Mouse (Mus musculus) embryonic facial prominence, embryonic 14.5 days (tissue): ENCODE measurements at regions not wholly inside any gene's neighbourhood (a gene's known extent, or its start where the extent isn't known, plus 50 kb on each side); places are given as distances from the start of the nearest gene placed in this dataset.

ENCODE experiments used
- ATAC-seq: fragments of 200-750 bp; cut with Nextera tagmentation; 2 replicates; pipeline ENCODE4 v1.8.0; 2017; ENCODE audit warnings: low read depth, moderate number of reproducible peaks, moderate TSS enrichment
- DNase-seq: peaks from one replicate; pipeline ENCODE4 v3.0.0-alpha.2; 2015; ENCODE audit warnings: low spot score
- H3K27ac ChIP-seq: fragments of 300-500 bp; sonication (generic); replicated peaks from 2 replicates; pipeline ENCODE4 v1.5.1; 2014; ENCODE audit warnings: low read depth, mild to moderate bottlenecking, low read length, moderate library complexity
- H3K27me3 ChIP-seq: fragments of 300-500 bp; sonication (generic); replicated peaks from 2 replicates; pipeline ENCODE4 v1.6.1; 2014; ENCODE audit warnings: low read length; ENCODE audit not compliant: control insufficient read depth, insufficient read depth
- H3K36me3 ChIP-seq: fragments of 300-500 bp; sonication (generic); 2 replicates; pipeline ENCODE4 v1.6.1; 2014; ENCODE audit warnings: low read length, mixed read lengths; ENCODE audit not compliant: control insufficient read depth, insufficient read depth
- H3K4me1 ChIP-seq: fragments of 300-500 bp; sonication (generic); 2 replicates; pipeline ENCODE4 v1.6.1; 2014; ENCODE audit warnings: antibody characterized with exemption, low read length; ENCODE audit not compliant: control insufficient read depth, insufficient read depth
- H3K4me2 ChIP-seq: fragments of 300-500 bp; sonication (generic); 2 replicates; pipeline ENCODE4 v1.6.1; 2014; ENCODE audit warnings: low read depth, mild to moderate bottlenecking, low read length, moderate library complexity, mixed read lengths
- H3K4me3 ChIP-seq: fragments of 300-500 bp; sonication (generic); 2 replicates; pipeline ENCODE4 v1.5.1; 2014; ENCODE audit warnings: low read depth, mild to moderate bottlenecking, low read length
- H3K9ac ChIP-seq: fragments of 300-500 bp; sonication (generic); 2 replicates; pipeline ENCODE4 v1.6.1; 2014; ENCODE audit warnings: low read depth, mild to moderate bottlenecking, low read length, moderate library complexity, mixed read lengths
- H3K9me3 ChIP-seq: fragments of 300-500 bp; sonication (generic); 2 replicates; pipeline ENCODE4 v1.6.1; 2016; ENCODE audit warnings: low read length; ENCODE audit not compliant: control insufficient read depth
- WGBS: fragments of 180-500 bp; shearing (Covaris S2); extraction: QIAGEN DNeasy Blood & Tissue Kit; methylation state at CpG from one replicate; pipeline ENCODE4 v1.1.7; 2014; 5-methylcytosine and 5-hydroxymethylcytosine counted together

DNA sequence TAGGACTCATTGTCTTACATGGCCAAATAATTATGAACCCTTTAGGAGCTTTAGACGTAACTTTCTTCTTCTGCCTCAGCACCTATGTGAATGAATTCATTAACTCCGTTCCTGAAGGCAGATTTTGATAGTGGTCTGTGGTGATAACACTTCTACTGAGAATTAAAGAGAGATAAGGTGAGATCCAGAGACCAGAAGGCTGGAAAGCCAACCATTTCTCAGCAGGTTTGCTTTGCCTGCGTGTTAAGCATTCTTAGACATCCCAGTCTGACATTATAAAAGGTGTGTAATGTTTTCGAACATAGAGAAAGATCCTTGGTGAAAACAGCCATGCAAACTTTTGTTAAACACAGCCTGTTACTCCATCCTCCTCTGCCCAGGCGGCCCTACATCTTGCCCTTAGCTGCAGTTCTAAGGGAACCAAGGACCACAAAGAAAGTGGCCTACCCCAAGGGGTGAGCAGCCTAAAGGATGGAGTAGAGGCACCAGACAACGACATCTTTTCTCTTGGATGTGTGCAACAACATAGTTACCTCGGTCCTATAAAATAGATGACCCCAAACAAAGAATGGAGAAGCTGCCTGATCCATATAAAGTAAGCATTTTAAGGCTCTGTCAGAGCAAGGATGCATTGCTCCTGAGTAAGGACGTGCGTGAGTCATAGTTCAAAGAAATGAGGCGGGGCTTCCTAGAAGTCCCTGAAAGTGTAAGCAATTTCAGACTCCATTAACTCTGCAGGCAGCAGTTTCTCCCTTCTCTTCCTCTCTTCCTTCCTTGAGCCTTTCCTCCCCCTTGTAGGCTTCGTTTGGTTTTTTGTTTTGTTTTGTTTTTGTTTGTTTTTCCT lies 55.1 kb upstream of the Xpr1 start:
- ATAC-seq = no peak
- Histone ChIP-seq H3K9ac (no peak overlapping the region), H3K27ac (no peak overlapping the region), H3K4me1 (no peaks in the 10 kb centered on the region), H3K27me3 (no peaks in the 10 kb centered on the region), H3K4me2 (no peak overlapping the region), H3K36me3 (no peaks in the 10 kb centered on the region), H3K4me3 (no peak overlapping the region), H3K9me3 (no peaks in the 10 kb centered on the region)
- DNase-seq = no peak
- 65% methylated on average over 11 of the region's 11 CpGs for WGBS

DNA sequence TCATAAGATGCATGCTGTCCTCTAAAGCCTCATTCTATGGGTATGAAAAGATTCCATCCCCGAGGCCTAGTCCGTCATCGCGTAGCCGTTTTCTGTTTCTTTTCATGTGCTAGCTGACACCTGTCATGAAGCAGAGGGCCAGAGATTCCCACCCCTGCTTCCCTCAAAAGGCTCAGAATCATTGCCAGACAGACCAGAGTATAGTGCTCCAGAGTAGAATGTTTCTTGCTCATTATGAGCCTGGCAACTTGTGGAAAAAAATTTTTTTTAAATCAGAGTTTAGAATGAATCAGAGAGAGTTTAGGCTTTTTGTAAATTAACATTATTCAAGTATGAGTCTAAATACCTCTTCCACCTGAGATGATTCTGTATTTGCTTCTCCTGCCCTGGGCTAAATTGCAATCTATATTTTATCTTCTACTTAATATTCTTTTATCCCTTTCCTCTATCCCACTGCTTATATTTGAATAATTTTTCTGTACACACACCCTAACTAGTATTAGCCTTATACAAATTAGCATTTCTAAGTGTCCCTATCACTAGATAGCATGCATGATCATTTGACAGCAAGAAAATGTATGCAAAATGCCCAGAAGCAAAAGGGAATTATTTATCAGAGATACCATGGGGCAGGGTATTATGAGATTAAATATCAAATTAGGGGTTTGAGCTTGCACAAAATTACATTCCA lies 55.9 kb upstream of the Xpr1 start:
- Histone ChIP-seq H3K9me3 (no peaks in the 10 kb centered on the region), H3K36me3 (no peaks in the 10 kb centered on the region), H3K4me3 (no peak overlapping the region), H3K4me1 (no peaks in the 10 kb centered on the region), H3K27ac (no peak overlapping the region), H3K9ac (no peak overlapping the region), H3K4me2 (no peak overlapping the region), H3K27me3 (no peaks in the 10 kb centered on the region)
- ATAC-seq (no peak), DNase-seq (no peak)
- 49% methylated on average over 5 of the region's 5 CpGs for WGBS

DNA sequence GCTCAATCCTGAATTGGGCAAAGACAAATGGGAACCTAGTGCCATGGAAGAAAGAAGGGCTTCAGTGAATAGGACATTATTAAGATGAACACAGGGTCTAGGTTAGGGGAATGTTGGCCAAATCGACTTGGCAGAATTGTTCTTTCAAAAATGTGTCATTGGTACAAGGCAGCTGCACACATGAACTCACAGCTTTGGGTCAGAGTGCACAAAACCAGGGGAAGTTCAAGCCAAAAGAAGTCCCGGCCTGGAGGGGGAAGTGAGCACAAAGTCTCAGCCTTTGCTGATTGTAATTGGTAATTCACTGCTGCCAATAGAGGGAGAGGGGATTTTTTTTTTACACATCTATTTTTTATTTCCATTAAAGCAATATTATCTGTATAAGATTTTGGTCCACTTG lies 57.8 kb upstream of the Xpr1 start:
- H3K27ac ChIP-seq = no peak overlapping the region
- 50% methylated on average over 2 of the region's 2 CpGs for WGBS
- DNase-seq (no peak), ATAC-seq (no peak)
- no peaks in the 10 kb centered on the region for H3K4me1 ChIP-seq
- no peaks in the 10 kb centered on the region for H3K36me3 ChIP-seq
- H3K9ac ChIP-seq = no peak overlapping the region
- H3K4me2 ChIP-seq = no peak overlapping the region
- H3K4me3 ChIP-seq = no peak overlapping the region
- no peaks in the 10 kb centered on the region for H3K9me3 ChIP-seq
- no peaks in the 10 kb centered on the region for H3K27me3 ChIP-seq

GRCm38 (mm10) chr1:155476237-155476636 lies 59.0 kb upstream of the Xpr1 start:
- no peaks in the 10 kb centered on the region for H3K9me3 ChIP-seq
- 0 out of 2 replicates have a peak, but pooled peaks cover 2% of the 10 kb centered on the region for H3K4me1 ChIP-seq
- no peak overlapping the region for H3K9ac ChIP-seq
- DNase-seq = no peak
- H3K4me2 ChIP-seq = no peak overlapping the region
- no peak overlapping the region for H3K27ac ChIP-seq
- no peak overlapping the region for H3K4me3 ChIP-seq
- no peak for ATAC-seq
- no peaks in the 10 kb centered on the region for H3K27me3 ChIP-seq
- H3K36me3 ChIP-seq = no peaks in the 10 kb centered on the region
- WGBS = 86% methylated on average over 3 of the region's 3 CpGs

- Histone ChIP-seq H3K4me1 (peaks cover 26% of the 10 kb centered on the region), H3K36me3 (no peaks in the 10 kb centered on the region), H3K4me3 (no peak overlapping the region), H3K4me2 (peak overlapping the region; percentile 19; the same call in 1 of the 2 replicates), H3K9me3 (no peaks in the 10 kb centered on the region), H3K27ac (no peak overlapping the region), H3K9ac (no peak overlapping the region), H3K27me3 (no peaks in the 10 kb centered on the region)
- DNase-seq (no peak), ATAC-seq (no peak)
- WGBS = 32% methylated on average over 9 of the region's 9 CpGs
These were observed 64.9 kb upstream of the Xpr1 start for GRCm38 (mm10) chr1:155482148-155482547.

- Histone ChIP-seq H3K27me3 (no peaks in the 10 kb centered on the region), H3K36me3 (no peaks in the 10 kb centered on the region), H3K4me1 (peaks cover 26% of the 10 kb centered on the region), H3K4me3 (no peak overlapping the region), H3K27ac (no peak overlapping the region), H3K9ac (no peak overlapping the region), H3K4me2 (no peak overlapping the region), H3K9me3 (no peaks in the 10 kb centered on the region)
- DNase-seq (peak; percentile 82), ATAC-seq (peak; percentile 80)
- WGBS = 21% methylated on average over 5 of the region's 5 CpGs
These were observed 65.5 kb upstream of the Xpr1 start for GRCm38 (mm10) chr1:155482760-155483159.

DNA sequence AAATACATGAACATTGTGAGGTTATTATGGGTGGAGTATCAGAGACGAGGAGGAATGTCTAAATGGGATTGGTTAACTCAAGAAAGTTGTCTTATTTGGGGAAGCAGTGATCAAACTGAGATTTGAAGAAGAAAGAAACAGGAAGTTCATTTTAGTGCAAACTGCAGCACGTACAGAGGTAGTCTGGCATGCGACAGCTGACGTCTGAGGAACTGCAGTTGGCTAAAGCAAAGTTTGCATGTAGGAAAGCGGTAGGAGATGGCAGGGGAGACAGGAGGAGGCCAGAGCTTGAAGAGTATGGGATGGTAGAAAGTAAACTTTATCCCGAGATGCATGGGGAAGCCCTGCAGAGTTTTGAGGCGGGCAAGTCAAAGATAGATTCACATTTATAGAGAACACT lies 66.5 kb upstream of the Xpr1 start:
- WGBS = 65% methylated on average over 7 of the region's 7 CpGs
- DNase-seq (no peak), ATAC-seq (no peak)
- H3K9me3 ChIP-seq = no peaks in the 10 kb centered on the region
- no peaks in the 10 kb centered on the region for H3K27me3 ChIP-seq
- H3K4me2 ChIP-seq = no peak overlapping the region
- H3K9ac ChIP-seq = no peak overlapping the region
- no peak overlapping the region for H3K27ac ChIP-seq
- H3K36me3 ChIP-seq = no peaks in the 10 kb centered on the region
- H3K4me3 ChIP-seq = no peak overlapping the region
- peaks cover 26% of the 10 kb centered on the region for H3K4me1 ChIP-seq

DNA sequence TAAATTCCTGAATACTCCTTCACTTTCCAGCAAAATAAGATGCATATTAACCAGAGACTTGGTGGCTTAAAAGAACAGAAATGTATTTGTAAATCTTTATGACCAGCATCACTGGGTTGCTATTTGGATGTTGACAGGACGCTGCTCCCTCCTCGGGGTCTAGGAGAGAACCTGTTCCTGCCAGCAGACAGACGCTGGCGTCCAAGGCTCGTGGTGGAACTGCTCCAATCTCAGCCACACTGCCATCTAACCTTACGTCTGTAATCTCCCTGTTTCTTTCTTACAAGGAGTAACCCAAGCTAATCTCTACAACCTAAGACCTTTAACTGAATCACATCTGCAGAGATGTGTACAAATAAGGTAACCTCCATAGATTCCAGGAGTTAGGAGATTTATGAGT lies 70.1 kb upstream of the Acbd6 start:
- DNase-seq = no peak
- ATAC-seq = no peak
- no peaks in the 10 kb centered on the region for H3K36me3 ChIP-seq
- H3K4me2 ChIP-seq = no peak overlapping the region
- WGBS = 86% methylated on average over 6 of the region's 6 CpGs
- H3K27ac ChIP-seq = no peak overlapping the region
- no peaks in the 10 kb centered on the region for H3K27me3 ChIP-seq
- no peaks in the 10 kb centered on the region for H3K9me3 ChIP-seq
- H3K9ac ChIP-seq = no peak overlapping the region
- no peak overlapping the region for H3K4me3 ChIP-seq
- peaks cover 9% of the 10 kb centered on the region for H3K4me1 ChIP-seq
